Mouse (Mus musculus) gastrocnemius, postnatal 36 days (tissue): ENCODE data around the gene Nemp1. TPM values are rescaled to one million over a fixed set of nuclear protein-coding genes. Genes with fewer than 3 reads are reported as not detected.

Experiments used
- DNase-seq, 2 experiments: peaks; one replicate each; pipeline ENCODE4 v3.0.0; 2022
- intact Hi-C: fragments of 180-260 bp; cut with DNase I; formaldehyde crosslinking; loops from one replicate; pipeline ENCODE4 v1.15.1; 2025
- total RNA-seq, 2 experiments: library from RNA; stranded (reverse); gene quantifications; 2 replicates each; pipeline ENCODE4 v1.2.3; 2021

The Nemp1 gene
- total RNA-seq, 2 experiments from 2014 or later = 1.9 to 2.1 TPM

- peak; percentile 75 to 82 for DNase-seq
- intact Hi-C loops = no loop called here
These were observed 1.7 kb downstream of the Nemp1 start, which contains the start of gene Nab2 for GRCm38 (mm10) chr10:127668093-127669050. TSS of gene Nab2 (minus strand) at chr10:127668568.

GRCm38 (mm10) chr10:127669170-127669569, 2.5 kb downstream of the Nemp1 start:
- DNase-seq = no peak

GRCm38 (mm10) chr10:127670185-127670584, 3.5 kb downstream of the Nemp1 start:
- intact Hi-C loops = loop anchor here (10.0 kb wide), 1 partner anchor 345 kb away; the partner anchor contains the start of gene Prim1
- no peak for DNase-seq

More at GRCm38 (mm10) chr10:127669170-127669569, 2.5 kb downstream of the Nemp1 start:
- intact Hi-C loops = no loop called here

GRCm38 (mm10) chr10:127671276-127671675, 4.6 kb downstream of the Nemp1 start:
- intact Hi-C loops = loop anchor here (10.0 kb wide), 1 partner anchor 344 kb away; the partner anchor contains the start of gene Prim1

GRCm38 (mm10) chr10:127674046-127674655, 7.5 kb downstream of the Nemp1 start:
- intact Hi-C loops = loop anchor here (10.0 kb wide), 1 partner anchor 341 kb away; the partner anchor contains the start of gene Prim1

More at GRCm38 (mm10) chr10:127671276-127671675, 4.6 kb downstream of the Nemp1 start:
- no peak for DNase-seq

GRCm38 (mm10) chr10:127674794-127675522, 8.3 kb downstream of the Nemp1 start:
- intact Hi-C loops = loop anchor here (5.0 to 10.0 kb wide), 3 partner anchors 33 to 340 kb away; partner anchors contain the start of genes Prim1 and Stat6

More at GRCm38 (mm10) chr10:127674046-127674655, 7.5 kb downstream of the Nemp1 start:
- no peak for DNase-seq

GRCm38 (mm10) chr10:127675859-127676398, 9.2 kb downstream of the Nemp1 start:
- no peak for DNase-seq
- intact Hi-C loops = loop anchor here (5.0 to 10.0 kb wide), 3 partner anchors 34 to 339 kb away; partner anchors contain the start of genes Prim1 and Stat6

More at GRCm38 (mm10) chr10:127674794-127675522, 8.3 kb downstream of the Nemp1 start:
- DNase-seq = peak in 1 of 2 experiments; percentile 85

GRCm38 (mm10) chr10:127676691-127677548, 10.2 kb downstream of the Nemp1 start:
- intact Hi-C loops = loop anchor here (5.0 to 10.0 kb wide), 3 partner anchors 35 to 338 kb away; partner anchors contain the start of genes Prim1 and Stat6
- peak; percentile 81 to 90 for DNase-seq

- intact Hi-C loops = loop anchor here (5.0 to 10.0 kb wide), 3 partner anchors 35 to 337 kb away; partner anchors contain the start of genes Prim1 and Stat6
- peak in 1 of 2 experiments; percentile 43 for DNase-seq
These were observed 11.1 kb downstream of the Nemp1 start for GRCm38 (mm10) chr10:127677591-127678336.

- intact Hi-C loops = loop anchor here (5.0 to 10.0 kb wide), 3 partner anchors 37 to 336 kb away; partner anchors contain the start of genes Prim1 and Stat6
- DNase-seq = no peak
These were observed 12.5 kb downstream of the Nemp1 start for GRCm38 (mm10) chr10:127679208-127679607.

- DNase-seq = no peak
- intact Hi-C loops = loop anchor here (5.0 to 10.0 kb wide), 3 partner anchors 38 to 335 kb away; partner anchors contain the start of genes Prim1 and Stat6
These were observed 13.2 kb downstream of the Nemp1 start for GRCm38 (mm10) chr10:127679881-127680280.

- DNase-seq = no peak
- intact Hi-C loops = no loop called here
These were observed 16.2 kb downstream of the Nemp1 start for GRCm38 (mm10) chr10:127682886-127683285.

- no peak for DNase-seq
- intact Hi-C loops = loop anchor here (5.0 kb wide), 1 partner anchor 46 kb away; the partner anchor contains the start of gene Zbtb39
These were observed 24.4 kb downstream of the Nemp1 start for GRCm38 (mm10) chr10:127691053-127691452.

- intact Hi-C loops = loop anchor here (5.0 kb wide), 2 partner anchors 43 to 243 kb away; partner anchors contain the start of gene Zbtb39
- DNase-seq = no peak
These were observed 27.9 kb downstream of the Nemp1 start for GRCm38 (mm10) chr10:127694636-127695035.

- no peak for DNase-seq
- intact Hi-C loops = loop anchor here (5.0 kb wide), 1 partner anchor 242 kb away; no protein-coding TSS in a partner anchor
These were observed 29.1 kb downstream of the Nemp1 start for GRCm38 (mm10) chr10:127695775-127696174.

GRCm38 (mm10) chr10:127698966-127699365, 32.3 kb downstream of the Nemp1 start:
- intact Hi-C loops = loop anchor here (5.0 kb wide), 1 partner anchor 238 kb away; no protein-coding TSS in a partner anchor
- DNase-seq = no peak

- intact Hi-C loops = no loop called here
- no peak for DNase-seq
These were observed 36.6 kb downstream of the Nemp1 start for GRCm38 (mm10) chr10:127703299-127703698.
